Mouse (Mus musculus): ENCODE data around the gene Tbl1xr1. TPM values are rescaled to one million over a fixed set of nuclear protein-coding genes. Genes with fewer than 3 reads are reported as not detected.

The Tbl1xr1 gene
- polyA plus RNA-seq, 1 experiment from 2014 or later: 14.4 TPM

GRCm38 (mm10) chr3:22144255-22144654 lies 67.8 kb downstream of the Tbl1xr1 start:
- 98% methylated on average over 2 of the region's 2 CpGs for WGBS
- H3K36me3 ChIP-seq (ENCODE audit: control insufficient read depth, insufficient read depth, low read length): no peaks in the 10 kb centered on the region
- no peak overlapping the region for H3K9ac ChIP-seq (ENCODE audit: low read length)
- no peak overlapping the region for H3K27ac ChIP-seq (ENCODE audit: low read depth, low read length)
- ATAC-seq (no peak), DNase-seq (ENCODE audit: low spot score) (no peak)
- no peak overlapping the region for H3K4me3 ChIP-seq (ENCODE audit: low read depth, low read length)
- no peaks in the 10 kb centered on the region for H3K9me3 ChIP-seq (replicated peaks; ENCODE audit: control insufficient read depth, low read length)
- no peaks in the 10 kb centered on the region for H3K27me3 ChIP-seq (replicated peaks; ENCODE audit: control insufficient read depth, insufficient read depth, low read length)
- peaks cover 5% of the 10 kb centered on the region; the same call in 1 of the 2 replicates for H3K4me1 ChIP-seq (ENCODE audit: control insufficient read depth, insufficient read depth, low read length)
- no peak overlapping the region for H3K4me2 ChIP-seq (ENCODE audit: low read length)

DNA sequence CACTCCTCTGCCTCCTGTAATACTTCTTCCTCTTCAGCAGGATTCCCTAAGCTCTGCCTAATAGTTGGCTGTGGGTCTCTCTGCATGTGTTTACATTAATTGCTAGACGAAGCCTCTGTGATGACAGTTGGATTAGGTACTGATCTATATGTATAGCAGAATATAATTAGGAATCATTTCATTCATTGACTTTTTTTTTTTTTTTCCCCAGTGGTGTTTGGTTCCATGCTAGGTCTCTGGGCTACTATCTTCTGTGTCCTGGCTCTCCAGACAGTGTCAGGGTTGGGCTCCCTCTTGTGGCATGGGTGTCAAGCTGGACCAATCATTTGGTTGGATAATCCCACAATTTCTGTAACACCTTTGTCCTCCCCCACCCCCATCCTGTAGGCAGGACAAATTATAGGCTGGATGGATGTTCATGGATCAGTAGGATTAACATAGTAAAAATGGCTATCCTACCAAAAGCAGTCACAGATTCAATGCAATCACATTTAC lies 71.0 kb downstream of the Tbl1xr1 start:
- no peak overlapping the region for H3K27ac ChIP-seq (ENCODE audit: low read depth, low read length)
- H3K36me3 ChIP-seq (ENCODE audit: control insufficient read depth, insufficient read depth, low read length): no peaks in the 10 kb centered on the region
- DNase-seq (ENCODE audit: low spot score) (no peak), ATAC-seq (no peak)
- no peaks in the 10 kb centered on the region for H3K4me1 ChIP-seq (ENCODE audit: control insufficient read depth, insufficient read depth, low read length)
- H3K4me2 ChIP-seq (ENCODE audit: low read length): no peak overlapping the region
- 68% methylated on average over 1 of the region's 1 CpGs for WGBS
- H3K4me3 ChIP-seq (ENCODE audit: low read depth, low read length): no peak overlapping the region
- H3K27me3 ChIP-seq (replicated peaks; ENCODE audit: control insufficient read depth, insufficient read depth, low read length): no peaks in the 10 kb centered on the region
- no peak overlapping the region for H3K9ac ChIP-seq (ENCODE audit: low read length)
- no peaks in the 10 kb centered on the region for H3K9me3 ChIP-seq (replicated peaks; ENCODE audit: control insufficient read depth, low read length)

GRCm38 (mm10) chr3:22148306-22148932 lies 72.0 kb downstream of the Tbl1xr1 start:
- 96% methylated on average over 6 of the region's 6 CpGs for WGBS
- H3K4me1 ChIP-seq (ENCODE audit: control insufficient read depth, insufficient read depth, low read length): no peaks in the 10 kb centered on the region
- H3K4me3 ChIP-seq (ENCODE audit: low read depth, low read length): no peak overlapping the region
- no peak overlapping the region for H3K27ac ChIP-seq (ENCODE audit: low read depth, low read length)
- ATAC-seq (no peak), DNase-seq (ENCODE audit: low spot score) (no peak)
- H3K36me3 ChIP-seq (ENCODE audit: control insufficient read depth, insufficient read depth, low read length): no peaks in the 10 kb centered on the region
- H3K27me3 ChIP-seq (replicated peaks; ENCODE audit: control insufficient read depth, insufficient read depth, low read length): no peaks in the 10 kb centered on the region
- H3K4me2 ChIP-seq (ENCODE audit: low read length): no peak overlapping the region
- no peaks in the 10 kb centered on the region for H3K9me3 ChIP-seq (replicated peaks; ENCODE audit: control insufficient read depth, low read length)
- no peak overlapping the region for H3K9ac ChIP-seq (ENCODE audit: low read length)

GRCm38 (mm10) chr3:22150872-22151530 lies 74.5 kb downstream of the Tbl1xr1 start:
- Histone ChIP-seq H3K4me3 (ENCODE audit: low read depth, low read length) (no peak overlapping the region), H3K4me2 (ENCODE audit: low read length) (no peak overlapping the region), H3K9ac (ENCODE audit: low read length) (no peak overlapping the region), H3K4me1 (ENCODE audit: control insufficient read depth, insufficient read depth, low read length) (no peaks in the 10 kb centered on the region), H3K27ac (ENCODE audit: low read depth, low read length) (no peak overlapping the region), H3K27me3 (replicated peaks; ENCODE audit: control insufficient read depth, insufficient read depth, low read length) (no peaks in the 10 kb centered on the region), H3K36me3 (ENCODE audit: control insufficient read depth, insufficient read depth, low read length) (no peaks in the 10 kb centered on the region), H3K9me3 (replicated peaks; ENCODE audit: control insufficient read depth, low read length) (no peaks in the 10 kb centered on the region)
- 97% methylated on average over 5 of the region's 5 CpGs for WGBS
- no peak for ATAC-seq
- DNase-seq (ENCODE audit: low spot score): no peak

DNA sequence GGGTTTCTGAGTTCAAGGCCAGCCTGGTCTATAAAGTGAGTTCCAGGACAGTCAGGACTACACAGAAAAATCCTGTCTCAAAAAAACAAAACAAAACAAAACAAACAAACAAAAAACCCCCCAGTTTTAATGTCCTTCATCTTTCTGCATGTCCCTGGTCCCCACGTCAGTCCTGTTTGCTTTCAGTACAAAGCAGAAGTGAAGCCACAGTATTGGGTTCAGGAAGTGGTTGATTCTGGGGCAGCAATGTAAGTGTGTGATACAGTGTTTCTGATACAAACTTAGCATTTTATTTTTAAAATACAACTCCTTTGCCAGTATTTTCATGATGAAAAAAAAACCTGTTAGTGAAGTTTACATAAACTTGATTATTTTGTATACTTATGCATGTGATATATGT lies 76.3 kb downstream of the Tbl1xr1 start:
- no peak overlapping the region for H3K4me3 ChIP-seq (ENCODE audit: low read depth, low read length)
- no peaks in the 10 kb centered on the region for H3K36me3 ChIP-seq (ENCODE audit: control insufficient read depth, insufficient read depth, low read length)
- H3K9ac ChIP-seq (ENCODE audit: low read length): no peak overlapping the region
- 88% methylated on average over 1 of the region's 1 CpGs for WGBS
- DNase-seq (ENCODE audit: low spot score): no peak
- H3K27ac ChIP-seq (ENCODE audit: low read depth, low read length): no peak overlapping the region
- no peak for ATAC-seq
- H3K4me1 ChIP-seq (ENCODE audit: control insufficient read depth, insufficient read depth, low read length): no peaks in the 10 kb centered on the region
- no peaks in the 10 kb centered on the region for H3K9me3 ChIP-seq (replicated peaks; ENCODE audit: control insufficient read depth, low read length)
- H3K4me2 ChIP-seq (ENCODE audit: low read length): no peak overlapping the region
- no peaks in the 10 kb centered on the region for H3K27me3 ChIP-seq (replicated peaks; ENCODE audit: control insufficient read depth, insufficient read depth, low read length)

GRCm38 (mm10) chr3:22154522-22154921 lies 78.1 kb downstream of the Tbl1xr1 start:
- ATAC-seq: no peak
- Histone ChIP-seq H3K4me2 (ENCODE audit: low read length) (no peak overlapping the region), H3K9me3 (replicated peaks; ENCODE audit: control insufficient read depth, low read length) (no peaks in the 10 kb centered on the region), H3K36me3 (ENCODE audit: control insufficient read depth, insufficient read depth, low read length) (no peaks in the 10 kb centered on the region), H3K4me1 (ENCODE audit: control insufficient read depth, insufficient read depth, low read length) (no peaks in the 10 kb centered on the region), H3K27me3 (replicated peaks; ENCODE audit: control insufficient read depth, insufficient read depth, low read length) (no peaks in the 10 kb centered on the region), H3K27ac (ENCODE audit: low read depth, low read length) (no peak overlapping the region), H3K9ac (ENCODE audit: low read length) (no peak overlapping the region), H3K4me3 (ENCODE audit: low read depth, low read length) (no peak overlapping the region)
- no peak for DNase-seq (ENCODE audit: low spot score)
- 90% methylated on average over 3 of the region's 3 CpGs for whole genome bisulfite sequencing

- no peaks in the 10 kb centered on the region for H3K9me3 ChIP-seq (replicated peaks; ENCODE audit: control insufficient read depth, low read length)
- no peak overlapping the region for H3K27ac ChIP-seq (ENCODE audit: low read depth, low read length)
- no peak overlapping the region for H3K9ac ChIP-seq (ENCODE audit: low read length)
- no peaks in the 10 kb centered on the region for H3K27me3 ChIP-seq (replicated peaks; ENCODE audit: control insufficient read depth, insufficient read depth, low read length)
- no peaks in the 10 kb centered on the region for H3K36me3 ChIP-seq (ENCODE audit: control insufficient read depth, insufficient read depth, low read length)
- no peaks in the 10 kb centered on the region for H3K4me1 ChIP-seq (ENCODE audit: control insufficient read depth, insufficient read depth, low read length)
- no peak for DNase-seq (ENCODE audit: low spot score)
- no peak overlapping the region for H3K4me2 ChIP-seq (ENCODE audit: low read length)
- 54% methylated on average over 2 of the region's 2 CpGs for WGBS
- no peak for ATAC-seq
- H3K4me3 ChIP-seq (ENCODE audit: low read depth, low read length): no peak overlapping the region
Measured at GRCm38 (mm10) chr3:22156397-22156796, 79.9 kb downstream of the Tbl1xr1 start.

DNA sequence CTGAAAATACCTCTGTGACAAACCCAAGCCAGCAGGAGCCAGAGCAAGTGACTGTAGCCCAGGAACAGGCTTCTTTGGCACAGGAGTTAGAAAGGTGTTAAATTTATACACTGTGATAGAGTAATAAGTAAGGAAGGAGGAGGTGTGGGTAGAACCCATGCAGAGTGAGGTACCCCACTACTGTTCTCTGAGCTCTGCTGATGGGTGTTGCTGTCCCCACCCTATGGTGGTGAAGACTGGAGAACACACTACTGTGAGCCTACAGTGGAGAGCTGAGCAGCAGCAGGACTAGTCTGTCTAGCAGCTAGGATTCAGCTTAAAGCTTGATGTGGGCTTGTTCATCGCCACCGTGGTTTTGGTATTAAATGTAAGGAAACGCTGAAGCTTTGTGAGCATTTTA lies 86.5 kb downstream of the Tbl1xr1 start:
- no peak overlapping the region for H3K27ac ChIP-seq (ENCODE audit: low read depth, low read length)
- H3K4me3 ChIP-seq (ENCODE audit: low read depth, low read length): no peak overlapping the region
- ATAC-seq: no peak
- WGBS: 94% methylated on average over 3 of the region's 3 CpGs
- H3K4me1 ChIP-seq (ENCODE audit: control insufficient read depth, insufficient read depth, low read length): no peaks in the 10 kb centered on the region
- H3K36me3 ChIP-seq (ENCODE audit: control insufficient read depth, insufficient read depth, low read length): no peaks in the 10 kb centered on the region
- DNase-seq (ENCODE audit: low spot score): no peak
- no peaks in the 10 kb centered on the region for H3K27me3 ChIP-seq (replicated peaks; ENCODE audit: control insufficient read depth, insufficient read depth, low read length)
- H3K4me2 ChIP-seq (ENCODE audit: low read length): no peak overlapping the region
- no peaks in the 10 kb centered on the region for H3K9me3 ChIP-seq (replicated peaks; ENCODE audit: control insufficient read depth, low read length)
- H3K9ac ChIP-seq (ENCODE audit: low read length): no peak overlapping the region

GRCm38 (mm10) chr3:22167856-22168255 lies 91.4 kb downstream of the Tbl1xr1 start:
- ATAC-seq (no peak), DNase-seq (ENCODE audit: low spot score) (no peak)
- Histone ChIP-seq H3K4me1 (ENCODE audit: control insufficient read depth, insufficient read depth, low read length) (no peaks in the 10 kb centered on the region), H3K4me2 (ENCODE audit: low read length) (no peak overlapping the region), H3K36me3 (ENCODE audit: control insufficient read depth, insufficient read depth, low read length) (no peaks in the 10 kb centered on the region), H3K27ac (ENCODE audit: low read depth, low read length) (no peak overlapping the region), H3K9me3 (replicated peaks; ENCODE audit: control insufficient read depth, low read length) (no peaks in the 10 kb centered on the region), H3K4me3 (ENCODE audit: low read depth, low read length) (no peak overlapping the region), H3K9ac (ENCODE audit: low read length) (no peak overlapping the region), H3K27me3 (replicated peaks; ENCODE audit: control insufficient read depth, insufficient read depth, low read length) (no peaks in the 10 kb centered on the region)
- 87% methylated on average over 2 of the region's 2 CpGs for WGBS
